Mouse (Mus musculus) T-helper 17 cell (primary cell): Measurements from ENCODE around the gene Tspan4.

ENCODE experiments used
- in situ Hi-C, 2 experiments: fragments of 300-600 bp; cut with MboI, MseI; formaldehyde crosslinking; loops; 1 replicate in 1 of 2; 2 replicates in 1 of 2; pipeline ENCODE4 v1.15.1; 2025; ENCODE audit warnings: high pct_unique_total_duplicates in 2 of 2

Tspan4 gene

DNA sequence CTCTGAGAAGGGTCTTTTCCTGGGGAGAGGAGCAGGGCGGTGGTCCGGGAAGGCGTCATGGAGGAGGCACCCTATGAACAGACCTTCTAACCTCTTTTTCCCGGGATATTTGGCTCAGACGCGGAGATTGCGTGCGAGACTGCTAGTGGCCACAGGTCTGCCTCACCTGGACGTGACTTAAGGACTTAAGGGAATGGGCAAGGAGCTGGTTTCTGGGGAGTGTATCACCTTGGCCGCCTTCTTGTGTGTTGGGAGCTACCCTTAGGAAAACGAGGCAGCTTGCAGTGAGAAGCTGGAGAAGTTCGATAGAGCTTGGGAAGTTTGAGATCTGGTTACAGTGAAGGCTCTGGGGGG lies 742 bp downstream of the Tspan4 start:
- in situ Hi-C loops = loop anchor here in 1 of 2 experiments (5.0 kb wide), 1 partner anchor 427 kb away; no protein-coding TSS in a partner anchor

GRCm38 (mm10) chr7:141476226-141476980 lies 1.4 kb downstream of the Tspan4 start:
- in situ Hi-C loops = loop anchor here in 1 of 2 experiments (5.0 kb wide), 1 partner anchor 426 kb away; no protein-coding TSS in a partner anchor

- in situ Hi-C loops = loop anchor here in 1 of 2 experiments (5.0 kb wide), 1 partner anchor 425 kb away; no protein-coding TSS in a partner anchor
These were observed 1.9 kb downstream of the Tspan4 start for GRCm38 (mm10) chr7:141476981-141477370.

DNA sequence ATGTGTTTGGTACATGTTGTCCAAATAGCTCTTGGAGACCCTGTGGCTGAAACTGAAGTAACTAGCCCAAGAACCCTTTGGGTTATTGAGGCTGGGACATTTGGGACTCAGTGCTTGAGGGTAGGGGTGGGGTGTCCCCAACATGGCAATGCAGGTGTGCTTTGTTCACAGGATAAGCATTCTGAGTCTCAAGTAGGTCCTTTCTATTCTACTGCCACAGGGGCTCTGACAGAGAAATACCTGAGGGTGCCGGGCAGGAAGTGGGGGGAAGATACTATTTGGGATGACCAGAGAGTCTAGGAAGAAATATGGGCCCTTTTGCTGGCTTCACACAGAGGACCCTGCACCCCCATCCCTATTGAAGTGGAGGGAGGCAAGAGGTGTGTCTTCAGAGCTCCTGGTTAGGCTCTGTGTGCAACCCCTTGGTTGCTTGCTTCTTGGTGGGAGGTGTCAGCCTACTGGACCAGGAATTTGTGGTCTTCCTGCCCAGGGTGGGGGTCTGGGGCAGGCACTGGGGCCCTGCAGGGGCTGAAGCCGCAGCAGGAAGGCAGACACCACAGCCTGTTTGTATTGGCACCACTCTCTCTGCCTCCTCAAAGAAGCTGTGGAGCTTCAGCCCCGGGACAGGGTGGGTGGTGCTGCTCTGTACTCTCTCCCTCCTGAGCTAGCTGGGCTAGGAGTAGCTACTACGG lies 2.7 kb downstream of the Tspan4 start:
- in situ Hi-C loops = loop anchor here in 1 of 2 experiments (5.0 kb wide), 1 partner anchor 425 kb away; no protein-coding TSS in a partner anchor

- in situ Hi-C loops = loop anchor here in 1 of 2 experiments (5.0 kb wide), 1 partner anchor 424 kb away; no protein-coding TSS in a partner anchor
These were observed 3.3 kb downstream of the Tspan4 start for GRCm38 (mm10) chr7:141478270-141478748.

DNA sequence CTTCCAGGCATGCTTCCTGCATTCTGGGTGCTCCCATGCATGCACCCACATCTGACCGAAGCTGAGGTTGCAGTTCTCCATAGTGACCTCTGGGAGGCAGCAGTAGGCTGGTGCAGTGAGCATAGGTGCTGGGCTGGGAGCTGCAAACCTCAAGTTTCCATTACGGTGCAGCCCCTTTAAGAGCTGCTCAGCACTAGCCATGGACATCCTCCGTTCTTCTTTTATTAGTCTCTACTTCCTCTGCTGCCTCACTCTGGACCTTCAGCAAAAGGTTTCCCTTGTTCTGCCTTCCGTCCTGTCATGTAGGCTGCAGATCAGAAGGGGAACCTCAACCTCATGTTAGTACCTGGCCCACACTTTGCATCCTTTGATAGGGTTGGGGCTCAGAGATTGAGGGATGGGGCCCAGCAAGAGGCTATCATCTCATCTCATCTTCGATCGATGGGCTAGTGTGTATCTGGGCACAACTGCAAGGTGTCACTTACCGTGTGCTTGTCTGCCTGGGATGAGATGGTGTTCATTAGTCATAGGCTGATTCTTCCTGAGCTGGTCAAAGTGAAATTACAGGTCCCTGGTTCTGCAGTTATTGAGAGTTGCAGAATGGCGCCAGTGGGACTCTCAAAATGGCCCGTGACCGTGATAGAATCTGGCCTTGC lies 5.9 kb downstream of the Tspan4 start:
- in situ Hi-C loops = loop anchor here (5.0 kb wide), 2 partner anchors 186 to 191 kb away; no protein-coding TSS in a partner anchor

GRCm38 (mm10) chr7:141481498-141482401 lies 6.7 kb downstream of the Tspan4 start:
- in situ Hi-C loops = loop anchor here (5.0 kb wide), 2 partner anchors 186 to 191 kb away; no protein-coding TSS in a partner anchor

- in situ Hi-C loops = loop anchor here (5.0 kb wide), 2 partner anchors 185 to 190 kb away; no protein-coding TSS in a partner anchor
These were observed 7.5 kb downstream of the Tspan4 start for GRCm38 (mm10) chr7:141482531-141483024.

GRCm38 (mm10) chr7:141483114-141483653 lies 8.1 kb downstream of the Tspan4 start:
- in situ Hi-C loops = loop anchor here (5.0 kb wide), 2 partner anchors 184 to 189 kb away; no protein-coding TSS in a partner anchor

DNA sequence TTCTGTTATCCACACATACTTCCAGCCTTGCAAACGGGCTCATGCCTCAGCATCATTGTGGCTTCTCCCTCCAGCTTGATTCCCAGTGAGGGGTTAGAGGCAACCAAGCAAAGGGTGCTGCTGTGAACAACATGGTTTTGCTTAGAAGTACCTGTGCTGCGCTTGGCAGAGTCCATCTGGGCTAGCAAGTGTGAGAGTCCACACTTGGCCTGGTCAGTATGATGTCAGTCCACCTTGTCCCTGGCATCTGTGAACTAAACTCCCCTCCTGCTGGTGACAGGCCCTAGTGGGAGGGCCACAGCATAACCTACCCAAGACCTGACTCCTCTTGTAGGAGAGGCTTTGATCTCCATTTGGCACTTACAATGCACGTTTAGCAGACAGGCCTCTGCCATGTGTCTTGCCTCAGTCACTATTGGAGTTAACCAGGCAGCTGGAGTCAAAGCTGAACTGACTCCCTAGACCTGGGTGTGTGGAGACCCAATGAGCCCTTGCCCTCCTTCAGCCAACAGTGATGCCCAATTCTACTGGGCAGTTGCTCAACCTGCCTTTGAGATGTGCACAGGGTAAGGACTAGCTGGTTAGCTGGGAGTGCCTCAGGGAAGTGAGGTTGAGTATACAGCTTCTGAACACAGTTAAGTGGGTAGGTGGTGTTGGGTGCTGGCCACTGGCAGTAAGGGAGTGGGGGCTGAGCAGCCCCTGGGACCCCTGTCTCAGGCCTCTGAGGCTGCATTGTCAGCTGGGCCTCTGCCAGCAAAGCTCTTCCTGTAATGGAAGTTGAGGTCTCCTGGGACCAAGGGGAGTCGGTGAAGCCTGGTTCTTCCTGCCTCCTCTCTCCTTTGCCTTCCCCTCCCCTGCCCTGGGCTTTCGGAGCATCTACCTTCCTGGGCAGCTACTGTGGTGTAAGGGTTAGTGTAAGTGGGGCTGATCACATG lies 9.4 kb downstream of the Tspan4 start:
- in situ Hi-C loops = loop anchor here (5.0 kb wide), 4 partner anchors 38 to 188 kb away; no protein-coding TSS in a partner anchor

DNA sequence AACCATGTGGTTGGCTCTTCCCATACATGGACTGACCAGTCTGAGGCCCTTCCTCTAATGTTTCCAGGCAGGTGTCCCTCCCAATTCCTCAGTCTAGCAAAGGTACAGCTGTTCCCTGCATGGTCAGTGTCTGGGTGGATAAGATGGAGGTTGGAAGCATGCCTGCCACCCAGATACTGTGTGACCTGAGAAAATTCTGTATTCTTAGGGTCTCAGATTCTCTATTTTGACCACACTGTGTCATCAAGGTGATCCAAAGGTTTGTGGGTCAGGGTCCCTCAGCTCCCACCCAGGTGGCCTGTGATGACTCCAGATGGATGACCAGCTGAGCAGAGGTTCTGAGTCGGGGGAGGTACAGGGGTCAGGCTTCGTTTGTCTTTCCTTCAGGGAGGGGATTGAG lies 10.1 kb downstream of the Tspan4 start:
- in situ Hi-C loops = loop anchor here (5.0 kb wide), 2 partner anchors 37 to 42 kb away; no protein-coding TSS in a partner anchor

DNA sequence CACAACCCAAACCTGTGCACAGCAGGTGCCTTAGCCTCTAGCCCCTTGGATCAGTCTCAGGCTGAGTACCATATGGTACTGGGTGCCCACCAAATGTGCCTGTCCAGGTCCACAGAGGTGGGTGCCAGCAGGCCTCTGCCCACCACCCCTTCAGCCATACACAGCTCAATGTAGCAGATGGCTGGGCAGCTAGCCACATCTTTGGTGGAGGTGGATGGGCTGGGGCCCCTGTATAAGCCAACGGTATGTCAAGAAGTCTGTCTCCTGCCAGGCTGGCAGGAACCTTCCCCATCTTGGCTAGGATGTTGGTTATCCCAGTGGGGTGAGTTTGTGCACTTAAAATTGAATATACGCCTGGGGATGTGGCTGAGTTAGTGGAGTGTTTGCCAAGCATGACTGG lies 10.6 kb downstream of the Tspan4 start:
- in situ Hi-C loops = loop anchor here (5.0 kb wide), 2 partner anchors 37 to 42 kb away; no protein-coding TSS in a partner anchor

DNA sequence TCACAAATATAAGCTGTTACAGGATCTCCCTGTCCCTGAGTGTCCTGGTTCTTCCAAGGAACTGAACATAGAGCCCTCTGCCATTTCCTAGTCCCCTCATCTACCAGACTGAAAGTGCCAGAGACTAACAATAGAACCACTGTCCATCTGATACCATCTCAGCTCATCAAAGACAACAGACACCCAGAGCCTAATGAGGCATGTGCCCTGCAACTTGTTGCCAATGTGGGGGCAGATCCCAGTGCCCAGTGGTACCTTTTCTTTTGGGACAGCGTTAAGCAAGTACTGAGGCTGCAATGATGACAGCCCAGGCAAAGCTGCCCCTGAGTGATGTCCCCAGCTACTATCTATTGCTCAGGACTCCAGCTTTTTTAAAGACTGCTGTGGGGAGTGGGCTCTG lies 11.2 kb downstream of the Tspan4 start:
- in situ Hi-C loops = loop anchor here (5.0 kb wide), 2 partner anchors 36 to 41 kb away; no protein-coding TSS in a partner anchor

DNA sequence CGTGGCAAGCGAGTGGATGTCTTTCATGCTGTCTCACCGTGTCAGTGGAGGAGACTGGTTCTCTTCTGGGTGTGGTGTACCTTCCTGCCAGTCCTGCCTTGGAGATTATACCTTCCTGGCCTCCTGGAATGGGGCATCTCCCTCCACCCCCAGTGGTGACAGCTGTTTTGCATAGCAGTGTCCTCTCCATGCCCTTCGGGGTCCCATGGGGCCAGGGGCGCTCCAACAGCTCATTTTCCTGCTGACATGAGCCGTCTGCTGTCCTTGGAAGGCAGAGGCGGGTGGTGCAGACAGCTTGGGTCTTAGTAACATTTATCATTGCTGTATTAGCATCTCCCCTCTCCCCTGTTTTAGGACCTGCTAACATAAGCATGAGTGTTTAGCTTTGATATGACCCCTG lies 12.1 kb downstream of the Tspan4 start:
- in situ Hi-C loops = loop anchor here (5.0 kb wide), 2 partner anchors 35 to 40 kb away; no protein-coding TSS in a partner anchor

GRCm38 (mm10) chr7:141491151-141491550 lies 16.1 kb downstream of the Tspan4 start:
- in situ Hi-C loops = loop anchor here in 1 of 2 experiments (10.0 kb wide), 1 partner anchor 284 kb away; no protein-coding TSS in a partner anchor

DNA sequence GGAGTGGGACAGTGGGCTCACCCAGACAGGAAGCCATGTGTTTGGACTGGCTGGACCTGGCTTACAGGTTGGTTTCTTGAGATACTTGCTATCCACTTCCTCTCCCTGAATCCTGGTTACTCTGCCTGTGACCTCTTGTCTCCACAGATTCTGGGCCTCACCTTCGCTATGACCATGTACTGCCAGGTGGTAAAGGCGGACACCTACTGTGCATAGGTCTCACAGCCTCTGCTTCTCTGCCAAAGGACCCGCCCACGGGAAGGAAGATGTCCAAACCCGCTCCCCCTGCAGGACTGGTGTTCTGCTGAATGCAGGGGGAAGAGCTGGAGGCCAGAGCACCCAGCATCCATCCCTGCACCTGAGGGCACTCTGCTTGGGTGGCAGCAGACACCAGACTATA lies 17.7 kb downstream of the Tspan4 start:
- in situ Hi-C loops = loop anchor here in 1 of 2 experiments (10.0 kb wide), 1 partner anchor 282 kb away; no protein-coding TSS in a partner anchor

DNA sequence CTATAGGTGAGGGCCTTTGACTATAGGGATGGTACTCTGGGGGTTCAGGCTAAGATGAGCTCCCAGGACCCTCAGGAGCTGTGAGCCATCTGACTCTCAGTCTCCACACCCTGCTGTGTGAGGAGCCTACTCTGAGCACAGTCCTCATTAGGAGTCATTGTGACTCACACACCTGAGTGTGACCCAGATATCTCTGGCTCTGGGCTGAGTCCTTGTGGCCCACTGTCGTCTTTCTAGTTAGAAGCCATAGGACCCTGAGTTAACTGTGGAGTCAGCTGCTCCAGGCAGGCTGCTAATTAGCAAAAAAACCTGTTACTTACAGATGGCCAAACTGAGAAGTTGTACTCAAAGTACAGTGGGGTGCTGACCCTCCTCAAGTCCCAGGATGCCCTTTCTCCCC lies 18.7 kb downstream of the Tspan4 start:
- in situ Hi-C loops = loop anchor here in 1 of 2 experiments (10.0 kb wide), 1 partner anchor 281 kb away; no protein-coding TSS in a partner anchor

GRCm38 (mm10) chr7:141495379-141495778 lies 20.3 kb downstream of the Tspan4 start:
- in situ Hi-C loops = loop anchor here in 1 of 2 experiments (10.0 kb wide), 1 partner anchor 279 kb away; no protein-coding TSS in a partner anchor
